Mouse (Mus musculus): ENCODE measurements around the gene Tfcp2. TPM values are rescaled to one million over a fixed set of nuclear protein-coding genes. Genes with fewer than 3 reads are reported as not detected.
A peak's percentile ranks its signal among the peaks of the same experiment; 100 is the strongest.

Tfcp2 gene
- polyA plus RNA-seq, 1 experiment = 9.4 TPM

DNA sequence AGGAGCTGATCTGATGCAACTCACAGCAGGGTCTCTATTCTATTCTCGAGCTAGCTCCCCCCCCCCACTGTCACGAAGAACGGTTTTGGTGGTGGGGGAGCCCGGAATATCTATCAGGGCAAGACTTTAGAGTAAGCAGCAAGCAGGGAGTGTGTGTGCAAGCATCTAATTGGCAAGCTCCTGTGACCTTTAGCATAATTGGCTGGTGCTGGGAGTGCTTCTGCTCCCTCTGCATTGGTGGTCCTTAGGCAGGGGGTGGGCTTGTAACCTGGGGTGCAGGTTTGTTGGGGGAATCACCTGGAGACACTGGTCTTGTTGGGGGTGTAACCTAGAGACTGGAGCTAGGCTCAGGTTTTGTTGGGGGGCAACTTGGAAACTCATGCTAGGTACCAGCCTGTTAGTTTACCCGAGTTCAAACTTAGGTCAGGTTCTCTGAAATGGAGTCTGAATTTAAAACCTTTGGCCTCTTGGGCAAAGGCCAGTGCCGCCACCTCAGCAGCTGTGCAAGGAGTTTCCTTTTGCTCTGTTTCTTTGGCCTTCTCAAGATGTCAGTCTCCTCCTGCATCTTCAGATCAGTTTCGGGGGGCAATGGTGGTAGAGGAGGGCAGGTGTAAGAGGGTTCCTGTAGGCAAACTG, 95.3 kb downstream of the Tfcp2 start:
- no peak for TF ChIP-seq CTCF (IDR thresholded peaks at IDR 0.05; ENCODE audit: low read depth, low read length)
- TF ChIP-seq POLR2A (IDR thresholded peaks at IDR 0.05; ENCODE audit: borderline replicate concordance, low read depth, low read length) = no peak
- Histone ChIP-seq H3K4me1 (ENCODE audit: control insufficient read depth, insufficient read depth, low read length) (peaks cover 9% of the 10 kb centered on the region), H3K4me3 (ENCODE audit: insufficient read depth, low read length) (no peak overlapping the region), H3K27ac (ENCODE audit: insufficient read depth, low read depth, low read length) (no peak overlapping the region)

- Histone ChIP-seq H3K4me3 (ENCODE audit: insufficient read depth, low read length) (no peak overlapping the region), H3K27ac (ENCODE audit: insufficient read depth, low read depth, low read length) (no peak overlapping the region), H3K4me1 (ENCODE audit: control insufficient read depth, insufficient read depth, low read length) (peaks cover 21% of the 10 kb centered on the region)
- TF ChIP-seq POLR2A (IDR thresholded peaks at IDR 0.05; ENCODE audit: borderline replicate concordance, low read depth, low read length) (no peak), CTCF (IDR thresholded peaks at IDR 0.05; ENCODE audit: low read depth, low read length) (no peak)
Observed at GRCm38 (mm10) chr15:100452486-100452885, 99.3 kb downstream of the Tfcp2 start.

DNA sequence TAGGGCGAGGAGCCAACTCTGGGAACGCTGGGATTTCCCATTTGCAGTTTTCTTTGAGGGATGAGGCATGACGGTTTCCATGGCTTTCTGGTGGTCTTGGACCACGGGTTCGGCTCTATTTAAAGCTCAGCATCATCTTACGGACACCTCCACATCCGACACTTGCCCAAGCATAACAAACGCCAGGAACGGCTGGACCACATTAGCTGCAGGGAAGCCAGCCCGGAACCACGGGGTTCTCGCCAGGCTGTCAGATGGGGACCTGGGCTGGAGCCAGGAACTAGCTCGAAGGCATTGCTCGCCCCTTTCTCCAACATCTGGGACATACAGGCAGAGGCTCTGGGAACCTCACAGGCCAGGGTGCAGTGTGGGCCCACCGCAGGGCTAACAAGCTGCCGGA, 100.6 kb downstream of the Tfcp2 start:
- no peak overlapping the region for H3K4me3 ChIP-seq (ENCODE audit: insufficient read depth, low read length)
- no peak for TF ChIP-seq CTCF (IDR thresholded peaks at IDR 0.05; ENCODE audit: low read depth, low read length)
- no peak overlapping the region for H3K27ac ChIP-seq (ENCODE audit: insufficient read depth, low read depth, low read length)
- peaks cover 26% of the 10 kb centered on the region for H3K4me1 ChIP-seq (ENCODE audit: control insufficient read depth, insufficient read depth, low read length)

GRCm38 (mm10) chr15:100449495-100449894, 102.3 kb downstream of the Tfcp2 start:
- peaks cover 26% of the 10 kb centered on the region for H3K4me1 ChIP-seq (ENCODE audit: control insufficient read depth, insufficient read depth, low read length)
- peak overlapping the region; percentile 97 for H3K27ac ChIP-seq (ENCODE audit: insufficient read depth, low read depth, low read length)
- no peak for TF ChIP-seq CTCF (IDR thresholded peaks at IDR 0.05; ENCODE audit: low read depth, low read length)
- no peak for TF ChIP-seq POLR2A (IDR thresholded peaks at IDR 0.05; ENCODE audit: borderline replicate concordance, low read depth, low read length)
- H3K4me3 ChIP-seq (ENCODE audit: insufficient read depth, low read length) = no peak overlapping the region; the same call in 1 of the 2 replicates

DNA sequence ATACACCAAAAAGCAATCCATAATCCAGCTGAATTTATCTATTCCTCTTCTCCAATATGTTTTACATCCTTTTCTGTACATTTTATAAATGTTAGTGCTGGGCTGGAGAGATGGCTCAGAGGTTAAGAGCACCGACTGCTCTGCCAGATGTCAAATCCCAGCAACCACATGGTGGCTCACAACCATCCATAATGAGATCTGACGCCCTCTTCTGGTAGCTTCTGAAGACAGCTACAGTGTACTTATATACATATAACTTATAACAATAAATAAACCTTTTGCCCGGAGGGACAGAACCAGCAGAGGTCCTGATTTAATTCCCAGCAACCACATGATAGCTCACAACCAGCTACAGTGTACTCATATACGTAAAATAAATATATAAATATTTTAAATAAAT, 103.2 kb downstream of the Tfcp2 start:
- H3K27ac ChIP-seq (ENCODE audit: insufficient read depth, low read depth, low read length) = peak overlapping the region; percentile 97; the same call in 1 of the 2 replicates
- no peak for TF ChIP-seq CTCF (IDR thresholded peaks at IDR 0.05; ENCODE audit: low read depth, low read length)
- TF ChIP-seq POLR2A (IDR thresholded peaks at IDR 0.05; ENCODE audit: borderline replicate concordance, low read depth, low read length) = no peak
- H3K4me3 ChIP-seq (ENCODE audit: insufficient read depth, low read length) = no peak overlapping the region
- H3K4me1 ChIP-seq (ENCODE audit: control insufficient read depth, insufficient read depth, low read length) = peaks cover 31% of the 10 kb centered on the region

Other genes with a start within 250 kb of the Tfcp2 start
- gene Mettl7a1, start 247.9 kb downstream of the Tfcp2 start, polyA plus RNA-seq (2012; ENCODE audit: insufficient read depth, insufficient read length, missing spikeins) = 43.3 and 46.4 TPM in 2 replicates
- not detected in 2 replicates for gene Mettl7a3, start 217.1 kb downstream of the Tfcp2 start, polyA plus RNA-seq (2012; ENCODE audit: insufficient read depth, insufficient read length, missing spikeins)
- gene Methig1, start 198.9 kb downstream of the Tfcp2 start, polyA plus RNA-seq (2012; ENCODE audit: insufficient read depth, insufficient read length, missing spikeins) = not detected in 2 replicates
- not detected in 2 replicates for gene Mettl7a2, start 198.8 kb downstream of the Tfcp2 start, polyA plus RNA-seq (2012; ENCODE audit: insufficient read depth, insufficient read length, missing spikeins)
- not detected in 2 replicates for gene Higd1c, start 187.5 kb downstream of the Tfcp2 start, polyA plus RNA-seq (2012; ENCODE audit: insufficient read depth, insufficient read length, missing spikeins)
- not detected in 2 replicates for gene Gm5475, start 129.9 kb downstream of the Tfcp2 start, polyA plus RNA-seq (2012; ENCODE audit: insufficient read depth, insufficient read length, missing spikeins)
- 64.3 and 68.0 TPM in 2 replicates for gene Slc11a2, start 126.9 kb downstream of the Tfcp2 start, polyA plus RNA-seq (2012; ENCODE audit: insufficient read depth, insufficient read length, missing spikeins)
- gene Letmd1, start 83.0 kb downstream of the Tfcp2 start, polyA plus RNA-seq (2012; ENCODE audit: insufficient read depth, insufficient read length, missing spikeins) = 41.7 and 45.7 TPM in 2 replicates
- gene Csrnp2, start 56.5 kb downstream of the Tfcp2 start, polyA plus RNA-seq (2012; ENCODE audit: insufficient read depth, insufficient read length, missing spikeins) = 2.2 and 2.8 TPM in 2 replicates
- 23.4 and 27.0 TPM in 2 replicates for gene Pou6f1, start 48.0 kb upstream of the Tfcp2 start, polyA plus RNA-seq (2012; ENCODE audit: insufficient read depth, insufficient read length, missing spikeins)
- 466 and 503 TPM in 2 replicates for gene Dazap2, start 63.3 kb upstream of the Tfcp2 start, polyA plus RNA-seq (2012; ENCODE audit: insufficient read depth, insufficient read length, missing spikeins)
- gene Smagp, start 84.9 kb upstream of the Tfcp2 start, polyA plus RNA-seq (2012; ENCODE audit: insufficient read depth, insufficient read length, missing spikeins) = 94.1 and 103 TPM in 2 replicates
- gene Bin2, start 117.5 kb upstream of the Tfcp2 start, polyA plus RNA-seq (2012; ENCODE audit: insufficient read depth, insufficient read length, missing spikeins) = 132 and 135 TPM in 2 replicates
- gene Cela1, start 135.9 kb upstream of the Tfcp2 start, polyA plus RNA-seq (2012; ENCODE audit: insufficient read depth, insufficient read length, missing spikeins) = 4.9 and 5.1 TPM in 2 replicates
- 11.5 and 14.9 TPM in 2 replicates for gene Galnt6, start 177.4 kb upstream of the Tfcp2 start, polyA plus RNA-seq (2012; ENCODE audit: insufficient read depth, insufficient read length, missing spikeins)
- gene Slc4a8, start 209.7 kb upstream of the Tfcp2 start, polyA plus RNA-seq (2012; ENCODE audit: insufficient read depth, insufficient read length, missing spikeins) = 0.85 TPM in 1 of 2 replicates, not detected in the other

Measured in bone marrow macrophage, adult 2 months (primary cell).